Mouse (Mus musculus): Measurements from ENCODE around the gene Cd164. TPM values are rescaled to one million over a fixed set of nuclear protein-coding genes. Genes with fewer than 3 reads are reported as not detected.
A peak's percentile ranks its signal among the peaks of the same experiment; 100 is the strongest.

Cd164 gene
- polyA plus RNA-seq, 1 experiment from 2014 or later: 180 TPM

DNA sequence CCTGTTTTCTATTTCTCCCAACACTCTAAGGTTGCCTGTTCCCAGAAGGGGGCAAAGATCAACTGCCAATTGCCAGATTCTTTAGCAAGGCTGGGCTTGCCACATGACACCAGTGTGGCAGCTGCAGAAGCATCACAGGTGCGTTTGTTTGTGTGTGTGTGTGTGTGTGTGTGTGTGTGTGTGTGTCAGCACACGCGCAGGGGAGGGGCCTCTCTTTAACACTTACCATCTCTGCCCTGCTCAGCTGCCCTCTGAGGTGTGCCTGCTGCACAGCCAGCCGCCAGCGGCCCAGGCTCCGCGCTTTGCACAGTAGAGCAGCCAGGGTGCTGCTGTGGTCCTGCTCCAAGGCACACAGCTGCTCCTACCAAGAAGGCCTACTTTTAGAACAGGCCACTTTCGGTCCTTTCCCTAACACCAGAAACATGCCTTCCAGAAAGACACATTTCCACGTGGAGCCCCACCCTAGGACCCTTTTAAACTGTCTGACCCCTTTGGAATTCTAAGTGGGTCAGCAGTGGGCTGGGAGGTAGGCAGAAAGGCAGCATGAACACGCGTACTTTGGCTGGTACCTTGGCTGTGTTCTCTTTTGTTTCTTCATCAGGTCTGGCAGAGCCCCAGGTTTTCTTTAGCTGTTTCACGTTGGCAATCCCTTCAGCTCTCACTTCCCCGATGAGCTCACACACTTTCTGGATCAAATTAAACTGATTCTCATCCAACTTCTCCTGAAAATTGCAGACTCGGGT is 33.8 kb downstream of the Cd164 start:
- Histone ChIP-seq H3K9ac (no peak overlapping the region), H3K4me2 (no peak overlapping the region), H3K4me1 (peaks cover 23% of the 10 kb centered on the region), H3K9me3 (replicated peaks) (peaks cover 6% of the 10 kb centered on the region; the same call in 1 of the 2 replicates), H3K27me3 (no peaks in the 10 kb centered on the region), H3K4me3 (replicated peaks) (no peak overlapping the region), H3K27ac (peak overlapping the region; percentile 78), H3K36me3 (no peaks in the 10 kb centered on the region)
- WGBS: 41% methylated on average over 14 of the region's 14 CpGs
- ATAC-seq (replicated peaks; ENCODE audit: low FRiP score): peak; percentile 88

DNA sequence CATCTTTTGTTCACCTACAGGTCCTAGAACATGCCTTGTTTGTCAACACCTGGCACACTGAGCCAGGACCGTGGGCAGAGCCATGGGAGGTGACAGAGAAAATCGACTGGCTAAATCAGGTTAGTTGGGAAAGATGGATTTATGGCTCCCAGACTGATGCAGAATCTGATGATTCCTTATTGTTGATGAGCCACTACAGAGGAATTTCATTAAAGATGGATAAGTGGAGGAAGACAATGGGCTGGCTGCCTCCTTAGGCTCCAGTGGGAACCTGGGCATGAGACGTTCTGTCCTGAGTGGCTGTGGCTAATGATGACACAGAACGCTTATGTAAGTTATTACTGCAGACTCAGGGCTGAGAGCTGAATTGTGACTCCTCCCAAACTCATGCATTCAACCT is 34.5 kb downstream of the Cd164 start:
- Histone ChIP-seq H3K4me2 (no peak overlapping the region), H3K36me3 (no peaks in the 10 kb centered on the region), H3K4me1 (peaks cover 23% of the 10 kb centered on the region), H3K4me3 (replicated peaks) (no peak overlapping the region), H3K27ac (peak overlapping the region; percentile 78), H3K9me3 (replicated peaks) (peaks cover 4% of the 10 kb centered on the region; the same call in 1 of the 2 replicates), H3K27me3 (no peaks in the 10 kb centered on the region), H3K9ac (no peak overlapping the region)
- 64% methylated on average over 4 of the region's 4 CpGs for WGBS
- ATAC-seq (replicated peaks; ENCODE audit: low FRiP score): no peak

DNA sequence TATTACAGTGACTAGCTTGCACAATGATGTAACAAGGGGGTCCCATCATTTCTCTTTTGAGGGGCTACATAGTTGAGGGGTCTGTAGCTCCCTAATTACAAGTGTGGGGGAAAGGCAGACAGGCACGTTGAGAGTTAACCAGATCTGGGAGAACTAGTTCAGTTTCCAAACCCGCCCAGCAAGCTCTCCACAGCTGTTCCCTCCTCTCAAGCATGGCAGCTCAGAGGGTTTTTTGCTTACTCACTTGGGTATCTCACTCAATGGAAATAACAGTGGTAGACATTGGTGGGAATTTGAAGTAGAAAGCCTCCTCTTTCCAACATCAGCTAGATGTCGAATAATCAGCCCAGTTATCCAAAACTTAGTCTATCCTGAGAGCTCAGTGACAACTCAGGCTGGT is 35.9 kb downstream of the Cd164 start:
- Histone ChIP-seq H3K9me3 (replicated peaks) (0 out of 2 replicates have a peak, but pooled peaks cover 2% of the 10 kb centered on the region), H3K27me3 (no peaks in the 10 kb centered on the region), H3K4me3 (replicated peaks) (no peak overlapping the region), H3K36me3 (no peaks in the 10 kb centered on the region), H3K4me1 (peaks cover 23% of the 10 kb centered on the region), H3K9ac (no peak overlapping the region), H3K4me2 (no peak overlapping the region), H3K27ac (no peak overlapping the region)
- 85% methylated on average over 3 of the region's 3 CpGs for WGBS
- ATAC-seq (replicated peaks; ENCODE audit: low FRiP score): no peak

- H3K4me2 ChIP-seq: no peak overlapping the region
- H3K27me3 ChIP-seq: no peaks in the 10 kb centered on the region
- no peak overlapping the region for H3K27ac ChIP-seq
- H3K4me3 ChIP-seq (replicated peaks): no peak overlapping the region
- H3K36me3 ChIP-seq: no peaks in the 10 kb centered on the region
- peaks cover 7% of the 10 kb centered on the region for H3K4me1 ChIP-seq
- no peak for ATAC-seq (replicated peaks; ENCODE audit: low FRiP score)
- 94% methylated on average over 1 of the region's 1 CpGs for WGBS
- H3K9ac ChIP-seq: no peak overlapping the region
- H3K9me3 ChIP-seq (replicated peaks): peaks cover 13% of the 10 kb centered on the region
Observed at GRCm38 (mm10) chr10:41558401-41558800, 39.2 kb downstream of the Cd164 start.

GRCm38 (mm10) chr10:41561701-41562395 is 42.6 kb downstream of the Cd164 start:
- Histone ChIP-seq H3K4me1 (peaks cover 11% of the 10 kb centered on the region), H3K36me3 (no peaks in the 10 kb centered on the region), H3K9me3 (replicated peaks) (peaks cover 13% of the 10 kb centered on the region), H3K27me3 (no peaks in the 10 kb centered on the region), H3K4me3 (replicated peaks) (no peak overlapping the region), H3K4me2 (no peak overlapping the region), H3K27ac (no peak overlapping the region), H3K9ac (no peak overlapping the region)
- 92% methylated on average over 10 of the region's 10 CpGs for whole genome bisulfite sequencing
- no peak for ATAC-seq (replicated peaks; ENCODE audit: low FRiP score)

DNA sequence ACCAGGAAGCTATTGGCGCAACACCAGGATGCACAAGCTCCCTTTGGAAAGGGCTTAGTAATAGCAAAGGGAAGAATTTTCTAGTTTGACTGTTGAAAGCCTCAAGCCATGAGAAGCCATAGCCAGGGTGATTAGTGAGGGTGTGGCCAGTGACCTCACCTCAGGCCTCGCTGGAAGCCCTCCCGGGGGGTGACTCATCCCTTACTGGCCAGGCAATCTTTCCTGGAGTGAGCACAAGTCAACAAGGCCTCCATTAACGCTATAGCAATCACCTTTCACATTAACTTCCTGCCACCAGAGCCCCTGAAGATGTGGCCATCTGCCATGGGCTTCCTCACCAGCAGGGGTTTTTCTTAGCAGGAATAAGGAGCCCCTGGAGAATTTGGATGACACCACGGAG is 45.9 kb downstream of the Cd164 start:
- H3K4me2 ChIP-seq: no peak overlapping the region
- no peak overlapping the region for H3K9ac ChIP-seq
- no peaks in the 10 kb centered on the region for H3K36me3 ChIP-seq
- no peaks in the 10 kb centered on the region for H3K27me3 ChIP-seq
- 25% methylated on average over 5 of the region's 5 CpGs for WGBS
- H3K4me1 ChIP-seq: peaks cover 16% of the 10 kb centered on the region
- peaks cover 11% of the 10 kb centered on the region for H3K9me3 ChIP-seq (replicated peaks)
- no peak overlapping the region for H3K4me3 ChIP-seq (replicated peaks)
- ATAC-seq (replicated peaks; ENCODE audit: low FRiP score): no peak
- no peak overlapping the region for H3K27ac ChIP-seq

GRCm38 (mm10) chr10:41568306-41568705 is 49.1 kb downstream of the Cd164 start:
- H3K9ac ChIP-seq: no peak overlapping the region
- H3K27ac ChIP-seq: no peak overlapping the region
- peaks cover 27% of the 10 kb centered on the region for H3K4me1 ChIP-seq
- no peaks in the 10 kb centered on the region for H3K9me3 ChIP-seq (replicated peaks)
- H3K4me3 ChIP-seq (replicated peaks): no peak overlapping the region
- H3K27me3 ChIP-seq: no peaks in the 10 kb centered on the region
- 15% methylated on average over 3 of the region's 3 CpGs for WGBS
- no peaks in the 10 kb centered on the region for H3K36me3 ChIP-seq
- no peak overlapping the region for H3K4me2 ChIP-seq
- peak; percentile 54; the same call in 1 of the 2 replicates for ATAC-seq (replicated peaks; ENCODE audit: low FRiP score)

GRCm38 (mm10) chr10:41571065-41571464 is 51.9 kb downstream of the Cd164 start:
- H3K4me1 ChIP-seq: peaks cover 24% of the 10 kb centered on the region
- no peak overlapping the region for H3K27ac ChIP-seq
- no peaks in the 10 kb centered on the region for H3K9me3 ChIP-seq (replicated peaks)
- H3K9ac ChIP-seq: no peak overlapping the region
- H3K36me3 ChIP-seq: no peaks in the 10 kb centered on the region
- WGBS: 77% methylated on average over 4 of the region's 4 CpGs
- no peak for ATAC-seq (replicated peaks; ENCODE audit: low FRiP score)
- H3K4me2 ChIP-seq: no peak overlapping the region
- H3K27me3 ChIP-seq: no peaks in the 10 kb centered on the region
- no peak overlapping the region for H3K4me3 ChIP-seq (replicated peaks)

DNA sequence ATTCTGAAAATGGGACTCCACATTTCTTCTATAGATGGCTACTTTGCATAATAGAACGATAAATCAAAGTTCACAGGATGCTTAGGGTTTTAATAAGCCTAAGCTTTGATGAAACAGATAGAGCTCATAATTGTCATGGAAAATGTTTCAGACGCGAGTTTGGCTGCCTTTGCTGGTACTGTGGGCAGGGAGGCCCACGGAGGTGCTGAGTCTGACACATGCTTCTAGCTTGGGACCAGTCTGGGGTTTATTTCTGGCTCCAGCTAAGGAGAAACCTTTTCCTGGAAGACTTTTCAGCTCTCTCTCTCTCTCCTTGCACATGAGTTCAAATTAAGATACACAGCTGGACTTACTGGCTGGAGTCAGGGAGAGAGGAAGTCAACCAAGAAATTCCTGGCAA is 53.1 kb downstream of the Cd164 start:
- ATAC-seq (replicated peaks; ENCODE audit: low FRiP score): no peak
- Histone ChIP-seq H3K9ac (no peak overlapping the region), H3K27ac (no peak overlapping the region), H3K4me2 (no peak overlapping the region), H3K4me1 (peaks cover 24% of the 10 kb centered on the region), H3K36me3 (no peaks in the 10 kb centered on the region), H3K9me3 (replicated peaks) (no peaks in the 10 kb centered on the region), H3K4me3 (replicated peaks) (no peak overlapping the region), H3K27me3 (no peaks in the 10 kb centered on the region)
- WGBS: 75% methylated on average over 4 of the region's 4 CpGs

GRCm38 (mm10) chr10:41573190-41573589 is 54.0 kb downstream of the Cd164 start:
- 0 out of 2 replicates have a peak overlapping the region, but pooled peaks have one; percentile 10 for H3K27ac ChIP-seq
- peak overlapping the region; percentile 40 for H3K4me2 ChIP-seq
- no peaks in the 10 kb centered on the region for H3K36me3 ChIP-seq
- H3K9ac ChIP-seq: no peak overlapping the region
- H3K27me3 ChIP-seq: no peaks in the 10 kb centered on the region
- peaks cover 24% of the 10 kb centered on the region for H3K4me1 ChIP-seq
- WGBS: 15% methylated on average over 6 of the region's 6 CpGs
- no peaks in the 10 kb centered on the region for H3K9me3 ChIP-seq (replicated peaks)
- ATAC-seq (replicated peaks; ENCODE audit: low FRiP score): peak; percentile 37; the same call in 1 of the 2 replicates
- no peak overlapping the region for H3K4me3 ChIP-seq (replicated peaks)

- 75% methylated on average over 8 of the region's 8 CpGs for WGBS
- H3K36me3 ChIP-seq: no peaks in the 10 kb centered on the region
- peaks cover 20% of the 10 kb centered on the region for H3K4me1 ChIP-seq
- H3K4me3 ChIP-seq (replicated peaks): no peak overlapping the region
- no peaks in the 10 kb centered on the region for H3K9me3 ChIP-seq (replicated peaks)
- 0 out of 2 replicates have a peak, but pooled peaks have one; percentile 7 for ATAC-seq (replicated peaks; ENCODE audit: low FRiP score)
- no peak overlapping the region for H3K9ac ChIP-seq
- H3K27me3 ChIP-seq: no peaks in the 10 kb centered on the region
- no peak overlapping the region for H3K27ac ChIP-seq
- H3K4me2 ChIP-seq: no peak overlapping the region
Observed at GRCm38 (mm10) chr10:41575451-41576327, 56.5 kb downstream of the Cd164 start.
